Mouse (Mus musculus) liver, adult 2 months (tissue): Measurements from ENCODE around the gene Btbd3. TPM values are rescaled to one million over a fixed set of nuclear protein-coding genes. Genes with fewer than 3 reads are reported as not detected.

Experiments used
- DNase-seq: peaks from one replicate; pipeline ENCODE4 v3.0.0-alpha.2; 2011; ENCODE audit warnings: low read depth, low spot score; ENCODE audit errors: extremely low read depth
- H3K27ac ChIP-seq: fragments of 200-500 bp; replicated peaks from 2 replicates; pipeline ENCODE4 v1.5.1; 2012; ENCODE audit warnings: low read depth, mild to moderate bottlenecking, control low read depth, inconsistent platforms, low read length; ENCODE audit not compliant: insufficient read depth
- H3K27me3 ChIP-seq: fragments of 200-500 bp; 2 replicates; pipeline ENCODE4 v1.6.1; 2012; ENCODE audit warnings: mild to moderate bottlenecking, moderate library complexity, low read length, inconsistent platforms; ENCODE audit not compliant: control insufficient read depth, insufficient read depth
- H3K36me3 ChIP-seq: fragments of 200-500 bp; 2 replicates; pipeline ENCODE4 v1.6.1; 2012; ENCODE audit warnings: low read length, inconsistent platforms; ENCODE audit not compliant: control insufficient read depth, insufficient read depth
- H3K4me1 ChIP-seq: fragments of 200-500 bp; 2 replicates; pipeline ENCODE4 v1.6.1; 2011; ENCODE audit warnings: low read length; ENCODE audit not compliant: control insufficient read depth, insufficient read depth
- H3K4me3 ChIP-seq: fragments of 200-500 bp; 2 replicates; pipeline ENCODE4 v1.5.1; 2011; ENCODE audit warnings: low read depth, mild to moderate bottlenecking, control low read depth, low read length, moderate library complexity; ENCODE audit not compliant: insufficient read depth
- H3K79me2 ChIP-seq: fragments of 200-500 bp; 2 replicates; pipeline ENCODE4 v1.6.1; 2012; ENCODE audit warnings: inconsistent platforms, mild to moderate bottlenecking, low read length, moderate library complexity; ENCODE audit not compliant: control insufficient read depth, insufficient read depth
- H3K9ac ChIP-seq: fragments of 200-500 bp; 2 replicates; pipeline ENCODE4 v1.6.1; 2012; ENCODE audit warnings: low read depth, mild to moderate bottlenecking, control low read depth, inconsistent platforms, low read length
- CTCF ChIP-seq: fragments of 200-500 bp; IDR thresholded peaks from 2 replicates; pipeline ENCODE4 v1.5.1; 2011; ENCODE audit warnings: low read depth, low read length, control low read depth
- POLR2A ChIP-seq: fragments of 200-500 bp; IDR thresholded peaks from 2 replicates; pipeline ENCODE4 v1.6.1; 2011; ENCODE audit warnings: low read length, control low read depth; ENCODE audit not compliant: insufficient read depth; ENCODE audit errors: extremely low read depth
- WGBS: fragments of 180-500 bp; shearing (Covaris S2); methylation state at CpG from one replicate; pipeline ENCODE4 v1.1.7; 2018; 5-methylcytosine and 5-hydroxymethylcytosine counted together
- polyA plus RNA-seq: library from polyadenylated mRNA; depleted of rRNA; stranded (reverse); fragments of >200 nt; gene quantifications from 2 replicates; pipeline ENCODE4 v1.2.3, GENCODE M21; 2012
- total RNA-seq: library from RNA; depleted of rRNA; stranded (reverse); fragments of >200 nt; gene quantifications from 2 replicates; pipeline ENCODE4 v1.2.3, GENCODE M21; 2014

Btbd3 gene
- total and polyA plus RNA-seq, 2 experiments = 1.4 to 2.7 TPM

GRCm38 (mm10) chr2:138555106-138555862, 298.9 kb downstream of the Btbd3 start:
- H3K27me3 ChIP-seq = no peaks in the 10 kb centered on the region
- TF ChIP-seq POLR2A (no peak), CTCF (no peak)
- H3K4me1 ChIP-seq = no peaks in the 10 kb centered on the region
- no peaks in the 10 kb centered on the region for H3K36me3 ChIP-seq
- H3K9ac ChIP-seq = no peak overlapping the region
- no peak overlapping the region for H3K4me3 ChIP-seq
- DNase-seq = peak; percentile 71
- WGBS = 66% methylated on average over 11 of the region's 11 CpGs
- H3K27ac ChIP-seq = no peak overlapping the region
- H3K79me2 ChIP-seq = no peaks in the 10 kb centered on the region

GRCm38 (mm10) chr2:138585930-138586329, 329.6 kb downstream of the Btbd3 start:
- no peak overlapping the region for H3K4me3 ChIP-seq
- H3K4me1 ChIP-seq = no peaks in the 10 kb centered on the region
- H3K27me3 ChIP-seq = no peaks in the 10 kb centered on the region
- 76% methylated on average over 2 of the region's 2 CpGs for WGBS
- TF ChIP-seq CTCF (no peak), POLR2A (no peak)
- H3K36me3 ChIP-seq = no peaks in the 10 kb centered on the region
- no peak for DNase-seq
- no peak overlapping the region for H3K27ac ChIP-seq
- no peaks in the 10 kb centered on the region for H3K79me2 ChIP-seq
- no peak overlapping the region for H3K9ac ChIP-seq

GRCm38 (mm10) chr2:138587335-138587734, 331.0 kb downstream of the Btbd3 start:
- 83% methylated on average over 2 of the region's 2 CpGs for WGBS
- no peak for TF ChIP-seq POLR2A
- TF ChIP-seq CTCF = no peak
- Histone ChIP-seq H3K27ac (no peak overlapping the region), H3K4me3 (no peak overlapping the region), H3K79me2 (no peaks in the 10 kb centered on the region), H3K36me3 (no peaks in the 10 kb centered on the region), H3K9ac (no peak overlapping the region), H3K27me3 (no peaks in the 10 kb centered on the region), H3K4me1 (no peaks in the 10 kb centered on the region)
- no peak for DNase-seq

- H3K27me3 ChIP-seq = no peaks in the 10 kb centered on the region
- TF ChIP-seq CTCF = no peak
- no peaks in the 10 kb centered on the region for H3K79me2 ChIP-seq
- no peak overlapping the region for H3K4me3 ChIP-seq
- H3K27ac ChIP-seq = no peak overlapping the region
- no peak overlapping the region for H3K9ac ChIP-seq
- no peaks in the 10 kb centered on the region for H3K36me3 ChIP-seq
- WGBS = 81% methylated on average over 7 of the region's 7 CpGs
- H3K4me1 ChIP-seq = no peaks in the 10 kb centered on the region
- DNase-seq = no peak
Observed at GRCm38 (mm10) chr2:138587795-138588545, 331.6 kb downstream of the Btbd3 start.

GRCm38 (mm10) chr2:138589105-138589504, 332.7 kb downstream of the Btbd3 start:
- no peak overlapping the region for H3K27ac ChIP-seq
- 82% methylated on average over 3 of the region's 3 CpGs for WGBS
- no peaks in the 10 kb centered on the region for H3K36me3 ChIP-seq
- no peaks in the 10 kb centered on the region for H3K27me3 ChIP-seq
- no peaks in the 10 kb centered on the region for H3K4me1 ChIP-seq
- H3K79me2 ChIP-seq = no peaks in the 10 kb centered on the region
- TF ChIP-seq POLR2A (no peak), CTCF (no peak)
- H3K9ac ChIP-seq = no peak overlapping the region
- no peak overlapping the region for H3K4me3 ChIP-seq
- DNase-seq = no peak

- Histone ChIP-seq H3K4me1 (no peaks in the 10 kb centered on the region), H3K9ac (no peak overlapping the region), H3K27me3 (no peaks in the 10 kb centered on the region), H3K79me2 (no peaks in the 10 kb centered on the region), H3K4me3 (no peak overlapping the region), H3K36me3 (no peaks in the 10 kb centered on the region), H3K27ac (no peak overlapping the region)
- no peak for TF ChIP-seq CTCF
- TF ChIP-seq POLR2A = no peak
- WGBS = 57% methylated on average over 1 of the region's 1 CpGs
- no peak for DNase-seq
Observed at GRCm38 (mm10) chr2:138590307-138590706, 333.9 kb downstream of the Btbd3 start.
